Mouse (Mus musculus): ENCODE results near the gene Elk1.

The Elk1 gene

DNA sequence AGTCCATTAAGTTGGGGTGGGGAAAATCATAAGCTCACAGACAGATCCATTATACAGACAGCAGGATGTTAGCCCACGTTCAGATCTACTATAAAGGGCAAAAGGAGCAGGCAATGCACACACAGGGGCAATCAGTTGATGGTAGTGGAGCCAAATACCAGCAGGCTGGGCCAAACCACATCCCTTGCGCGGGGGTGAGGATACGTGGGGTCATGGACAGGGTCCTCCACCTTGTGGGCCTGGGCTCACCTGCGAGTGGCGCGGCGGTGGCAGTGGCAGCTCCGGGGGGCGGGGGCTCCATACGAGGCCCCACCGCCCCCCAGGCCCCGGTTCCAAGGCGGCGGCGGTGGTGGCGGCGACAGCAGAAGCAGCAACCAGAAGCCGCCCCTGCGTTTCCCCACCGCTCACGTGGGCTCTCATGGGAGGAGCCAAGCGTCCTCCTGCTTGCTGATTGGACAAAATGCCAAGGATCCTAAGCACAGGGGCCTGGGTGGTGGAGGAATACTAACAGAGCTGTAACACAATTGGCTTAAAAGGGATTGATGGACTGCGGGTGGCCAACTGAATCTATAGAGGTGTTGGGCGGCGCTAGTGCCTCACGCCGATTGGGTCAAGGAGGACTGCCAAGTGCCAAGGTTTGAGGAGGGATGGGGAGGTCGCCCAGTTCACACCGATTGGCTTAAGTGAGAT, at the start of gene Elk1:
Gene Elk1 (minus strand): TSS at position 418 of the 690 bp plus-strand sequence.
- DNase-seq, result peak; percentile 88 to 91

DNA sequence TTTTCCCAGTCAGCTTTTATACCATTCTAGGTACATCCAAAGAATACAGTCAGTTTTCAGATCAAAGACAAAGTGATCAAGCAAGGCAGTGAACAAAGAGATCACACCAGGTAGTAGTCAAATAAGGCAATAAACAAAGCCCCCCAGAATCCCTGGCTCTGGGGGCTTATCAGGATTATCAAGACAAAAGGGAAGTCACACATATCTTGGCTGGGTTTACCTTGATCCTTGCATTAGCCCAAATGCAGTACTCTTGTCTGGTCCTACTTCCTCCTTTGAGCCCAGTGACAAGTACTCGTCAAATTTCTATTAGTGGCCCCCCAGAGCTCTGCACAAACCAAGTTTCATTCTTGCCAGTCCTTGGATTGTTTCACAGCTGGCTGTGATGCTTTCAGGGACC, 30.5 kb upstream of the Elk1 start:
- DNase-seq, result no peak

DNA sequence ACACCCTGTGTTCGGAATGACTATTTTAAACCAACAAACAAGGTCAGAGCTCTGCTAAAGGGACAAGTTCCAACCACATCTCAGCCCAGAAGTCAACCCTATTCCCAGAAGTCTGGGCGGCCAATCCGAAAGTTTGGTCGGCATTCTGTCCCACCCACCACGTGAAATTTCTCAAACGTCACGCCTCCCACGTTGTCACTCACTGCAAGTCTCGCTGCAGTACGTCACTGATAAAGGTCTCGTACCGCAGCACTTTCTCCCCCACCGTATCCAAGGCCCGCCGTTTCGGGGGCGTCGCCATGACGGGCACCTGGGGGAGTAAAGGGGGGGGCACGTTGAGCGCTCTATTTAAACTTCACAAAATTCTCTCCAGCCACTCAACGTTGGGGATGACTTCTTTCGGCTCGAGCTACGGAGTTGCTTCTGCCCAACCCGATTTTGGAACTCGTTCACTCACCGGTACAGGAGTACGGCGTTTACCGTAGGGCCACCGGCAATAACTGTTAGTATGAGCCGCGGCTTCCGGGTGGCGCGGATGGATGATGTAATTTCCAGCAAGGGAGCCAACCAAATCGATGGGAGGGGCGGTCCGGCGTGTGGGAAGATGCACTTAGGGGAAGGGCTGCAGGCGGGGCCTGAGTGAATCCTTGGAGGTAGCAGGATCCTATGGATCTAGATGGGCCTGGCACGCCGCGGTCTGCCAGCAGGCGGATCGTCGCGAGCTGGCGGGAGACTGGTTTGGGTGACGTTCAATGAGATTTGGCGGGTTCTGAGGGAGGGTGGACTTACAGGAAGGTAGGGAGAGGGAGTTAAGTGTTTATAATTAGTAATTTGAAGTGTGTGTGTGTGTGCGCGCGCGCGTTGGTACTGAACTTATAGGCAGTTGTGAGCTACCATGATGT, 11.3 kb upstream of the Elk1 start, which contains the start of gene Uxt:
Gene Uxt (minus strand): TSS at position 541 of the 902 bp plus-strand sequence.
- peak; percentile 92 to 94 for DNase-seq

DNA sequence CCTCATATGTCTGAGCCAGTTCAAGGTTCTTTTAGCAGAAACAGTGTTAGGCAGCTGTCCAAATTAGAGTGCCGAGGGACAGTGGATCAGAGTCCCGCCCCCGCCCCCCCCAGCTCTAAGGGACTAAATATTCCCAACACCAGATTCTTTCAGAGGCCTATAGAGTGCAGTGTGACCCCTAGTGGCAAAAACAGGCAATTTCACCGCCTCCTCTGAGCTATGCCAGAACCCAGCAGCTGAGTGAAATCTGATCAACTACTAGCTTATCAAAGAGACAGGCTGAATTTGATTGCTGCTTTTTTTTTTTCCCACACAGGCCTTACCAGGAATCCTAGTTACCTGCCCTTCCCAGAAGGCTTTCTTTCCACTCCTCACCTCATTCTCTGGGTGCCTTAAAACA, 4.4 kb downstream of the Elk1 start:
- DNase-seq, result peak; percentile 73 to 77

DNA sequence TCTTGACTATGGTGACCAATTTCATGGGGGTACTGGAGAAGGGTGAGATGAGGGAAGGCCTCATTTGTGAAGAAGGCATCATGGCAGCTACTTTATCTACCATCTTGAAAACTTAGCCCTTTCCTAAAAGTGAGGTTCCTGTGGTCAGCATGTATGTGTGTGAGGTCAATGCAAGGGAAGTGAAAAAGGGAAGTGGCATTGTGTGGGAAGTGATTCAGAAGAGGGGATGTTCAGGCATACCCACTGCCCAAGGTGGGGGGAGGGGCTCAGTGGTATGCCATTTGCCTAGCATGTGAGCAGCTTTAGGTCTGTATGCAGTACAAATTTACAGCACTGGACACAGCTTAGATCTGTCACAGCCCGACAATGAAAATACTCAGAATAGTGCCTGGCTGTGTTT, 18.4 kb downstream of the Elk1 start:
- no peak for DNase-seq

DNA sequence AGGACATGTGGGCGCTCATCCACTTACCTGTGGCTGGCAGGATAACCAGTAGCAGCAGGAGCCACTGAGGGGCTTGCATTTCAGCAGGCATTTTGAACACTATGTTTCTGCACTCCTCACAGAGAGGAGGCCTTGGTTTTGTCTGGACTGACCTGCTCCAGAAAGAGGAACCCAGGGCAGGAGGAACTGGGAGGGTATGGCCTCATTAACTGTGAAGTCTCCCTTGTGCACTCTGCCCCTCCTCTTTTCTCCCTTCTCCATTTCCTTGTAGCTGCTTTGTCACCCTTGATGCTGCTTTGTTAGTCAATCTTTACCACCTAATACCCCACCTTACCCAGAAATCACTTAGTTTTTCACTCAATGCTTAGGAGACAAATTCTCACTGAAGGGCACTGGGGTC, 19.0 kb downstream of the Elk1 start, which contains the start of gene Cfp:
Gene Cfp (minus strand): TSS at position 192 of the 400 bp plus-strand sequence.
- no peak for DNase-seq

DNA sequence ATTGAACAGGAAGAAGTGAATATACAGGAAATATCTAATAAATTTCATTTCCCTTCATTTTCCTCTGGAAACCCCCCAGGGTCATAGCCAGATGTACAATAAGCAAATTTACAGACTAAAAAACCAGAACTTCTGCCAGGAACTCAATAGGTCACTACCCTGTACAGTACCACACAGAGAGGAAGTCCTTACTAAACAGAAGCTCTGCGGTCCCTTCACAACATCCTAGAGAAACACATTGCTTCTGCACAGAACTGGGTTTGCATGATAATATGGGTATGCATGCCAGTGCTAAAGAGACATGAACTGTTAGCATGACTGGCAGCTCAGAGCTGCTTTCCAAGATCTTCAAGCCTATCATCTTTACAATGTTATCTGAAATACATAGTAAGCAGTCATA, 20.5 kb downstream of the Elk1 start:
- DNase-seq, result no peak

DNA sequence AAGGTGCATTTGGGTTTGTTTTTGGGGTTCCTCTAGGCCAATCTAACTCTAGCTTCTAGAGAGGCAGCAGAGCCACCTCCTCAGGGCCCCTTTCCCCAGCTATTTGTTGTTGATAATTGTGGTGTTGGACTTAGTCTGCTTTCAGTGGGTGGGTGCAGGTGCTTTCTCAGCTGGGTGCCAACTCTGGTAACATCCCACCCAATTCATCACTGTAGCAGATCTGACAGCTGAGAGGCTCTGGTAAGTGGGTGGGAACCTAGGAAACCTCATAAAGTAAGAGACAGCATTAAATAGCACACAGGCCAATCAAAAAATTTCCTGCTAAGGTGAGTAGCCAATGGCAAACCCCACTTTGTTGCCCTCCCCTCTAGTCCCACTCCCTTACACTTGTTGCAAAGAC, 25.4 kb downstream of the Elk1 start:
- DNase-seq, result no peak

DNA sequence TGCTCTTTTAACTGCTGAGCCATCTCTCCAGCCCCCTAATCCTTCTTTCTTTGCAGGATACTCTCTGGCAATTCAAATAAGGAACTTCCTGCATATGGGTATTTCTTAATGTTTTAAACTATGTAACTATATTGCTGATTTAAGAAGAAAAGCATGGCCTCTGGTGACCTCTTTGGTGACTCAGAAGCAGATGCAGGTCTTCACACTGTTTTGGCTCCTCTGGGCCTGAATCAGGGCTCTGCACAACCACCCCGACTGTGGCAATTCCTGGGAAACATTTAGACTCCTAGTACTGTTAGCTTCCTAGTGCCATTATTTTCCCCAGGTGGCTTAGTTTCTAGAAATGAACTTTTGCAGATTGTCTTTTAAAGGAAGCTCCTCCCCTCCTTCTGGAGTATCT, 26.9 kb downstream of the Elk1 start:
- no peak for DNase-seq

DNA sequence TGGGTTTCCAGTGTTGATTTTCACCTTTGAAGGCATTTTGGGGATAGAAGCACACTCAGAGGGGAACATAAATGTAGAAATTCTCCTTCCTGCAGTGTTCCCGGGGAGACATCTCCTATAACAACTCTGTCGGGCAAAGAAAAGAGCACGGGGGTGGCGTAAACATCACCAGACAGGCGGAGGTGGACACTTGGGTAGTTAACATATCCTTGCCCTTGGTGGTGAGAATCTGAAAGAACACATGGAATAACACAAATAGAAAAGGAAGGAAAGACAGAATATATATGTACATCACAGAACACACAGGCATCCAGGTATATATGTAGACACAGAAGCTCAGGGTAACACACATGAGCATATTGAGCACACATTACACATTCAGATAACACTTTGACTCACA, 29.0 kb downstream of the Elk1 start:
- DNase-seq, result peak in 1 of 2 experiments; percentile 12

DNA sequence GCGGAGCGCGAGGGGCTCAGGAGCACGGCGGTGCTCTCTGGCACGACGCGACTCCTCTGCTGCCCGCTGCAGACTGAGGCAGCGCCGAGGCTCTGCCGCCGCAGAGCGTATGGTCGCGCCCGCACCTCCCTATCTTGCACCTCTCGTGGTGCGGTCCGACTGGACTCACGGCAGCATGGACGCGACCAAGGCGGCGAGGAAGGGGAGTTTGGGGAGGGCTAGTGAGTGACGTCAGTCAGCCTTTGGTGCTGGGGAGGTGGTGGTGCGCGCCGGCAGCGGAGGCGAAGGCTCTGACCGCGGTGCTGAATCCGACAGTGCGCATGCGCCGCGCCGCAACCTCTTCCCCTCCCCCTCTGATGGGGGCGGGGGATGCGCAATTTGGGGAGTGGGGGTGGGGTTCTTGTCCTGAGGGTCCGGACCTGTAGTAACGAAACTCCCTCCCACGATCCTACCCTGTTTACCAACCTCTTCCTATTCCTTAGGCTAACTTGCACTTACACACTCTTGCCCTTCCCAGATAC, 29.5 kb downstream of the Elk1 start, which contains the start of gene Syn1:
Gene Syn1 (minus strand): TSS at position 161 of the 521 bp plus-strand sequence.
- DNase-seq, result peak; percentile 89 to 93

DNA sequence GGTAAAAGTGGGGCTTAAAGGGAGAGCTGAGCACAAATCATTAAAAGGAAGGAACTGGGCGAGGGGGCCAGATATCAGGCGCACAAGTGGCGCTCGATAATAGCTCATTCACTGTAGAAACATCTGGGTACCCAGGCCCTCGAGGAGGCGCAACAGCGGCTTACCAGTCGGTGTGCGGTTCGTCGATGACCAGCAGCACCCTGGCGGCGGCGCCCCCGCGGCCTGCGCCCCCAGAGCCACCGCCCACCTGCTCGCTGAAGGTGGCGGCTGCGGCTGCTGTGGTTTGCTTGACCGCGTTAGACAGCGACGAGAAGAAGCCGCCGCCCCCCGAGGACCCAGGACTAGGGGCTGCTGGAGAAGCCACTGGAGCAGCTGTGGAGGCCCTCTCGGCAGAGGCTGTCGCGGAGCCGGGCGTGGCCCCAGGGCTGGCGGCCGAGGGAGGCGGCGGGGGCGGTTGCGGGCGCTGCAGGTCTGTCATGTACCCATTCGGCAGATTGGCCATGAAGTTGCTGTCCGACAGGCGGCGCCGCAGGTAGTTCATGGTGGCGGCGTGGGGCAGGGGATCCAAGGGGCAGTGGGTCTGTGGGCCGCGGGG, 30.1 kb downstream of the Elk1 start:
- no peak for DNase-seq

DNA sequence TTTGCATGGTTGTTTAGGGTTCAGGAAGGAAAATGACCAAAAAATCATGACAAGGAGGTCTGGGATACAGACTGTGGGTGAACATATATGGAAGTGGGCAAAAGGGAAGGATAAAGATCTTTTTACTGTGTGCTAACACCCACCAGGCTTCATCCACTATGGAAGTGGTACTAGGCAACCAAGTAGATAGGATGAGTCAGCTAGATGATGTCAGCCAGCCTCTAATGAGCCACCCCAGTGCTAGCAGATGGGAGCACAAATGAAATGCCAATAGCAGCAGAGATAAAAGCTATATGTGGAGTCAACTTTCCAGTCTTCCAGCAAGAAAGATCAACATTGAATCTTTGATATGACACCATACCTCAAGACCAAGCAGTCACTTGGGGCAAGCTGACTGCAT, 35.3 kb downstream of the Elk1 start:
- no peak for DNase-seq

DNA sequence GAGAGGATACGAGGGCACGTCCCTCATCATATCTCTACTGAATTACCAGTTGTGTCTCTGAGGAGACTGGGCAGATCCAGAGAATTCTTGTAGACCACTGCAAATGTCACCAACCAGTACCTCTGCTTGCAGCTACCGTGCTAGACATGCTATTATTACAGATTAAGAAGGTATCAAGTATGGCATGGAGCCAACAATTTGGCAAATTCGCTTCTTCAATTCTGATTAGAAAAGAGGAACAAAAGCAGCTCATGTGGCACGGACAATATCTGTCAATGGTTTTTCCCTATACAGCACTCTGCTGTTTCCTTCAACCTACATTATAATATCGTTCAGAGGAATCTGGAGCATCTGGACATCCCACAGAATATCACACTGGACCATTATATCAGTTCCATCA, 36.7 kb downstream of the Elk1 start:
- no peak for DNase-seq

DNA sequence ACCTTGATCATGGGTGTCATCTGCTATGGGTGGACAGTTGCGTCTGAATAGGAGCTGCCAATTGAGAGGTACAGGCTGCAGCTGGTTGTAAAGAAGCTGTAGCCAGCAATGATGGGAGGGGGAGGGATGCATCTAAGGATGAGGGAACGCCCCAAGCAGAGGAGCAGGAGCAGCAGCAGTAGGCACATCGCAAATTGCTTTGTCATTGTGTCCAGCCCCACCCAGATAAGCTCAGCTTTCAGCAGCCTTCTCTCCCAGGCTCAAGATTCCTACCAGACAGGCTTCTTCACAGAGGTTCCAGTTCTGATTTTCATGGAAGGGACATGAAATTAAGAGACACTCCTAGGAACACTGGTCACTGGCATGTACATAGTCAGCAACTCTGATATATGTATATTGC, 40.3 kb downstream of the Elk1 start:
- no peak for DNase-seq

Measured in cerebellum, postnatal 10 days (tissue).